Mouse (Mus musculus) limb, embryonic 10.5 days (tissue): ENCODE data around the gene Pcyt1a. TPM values are rescaled to one million over a fixed set of nuclear protein-coding genes. Genes with fewer than 3 reads are reported as not detected.

Source experiments
- DNase-seq: peaks from one replicate; pipeline ENCODE4 v3.0.0-alpha.2; 2017; ENCODE audit warnings: low spot score
- H3K27ac ChIP-seq: fragments of 300-500 bp; sonication (generic); 2 replicates; pipeline ENCODE4 v1.5.1; 2016; ENCODE audit warnings: mild to moderate bottlenecking
- H3K27me3 ChIP-seq: fragments of 300-500 bp; sonication (generic); 2 replicates; pipeline ENCODE4 v1.6.1; 2016; ENCODE audit warnings: low read depth, mild to moderate bottlenecking; ENCODE audit not compliant: poor library complexity, severe bottlenecking
- H3K36me3 ChIP-seq: fragments of 300-500 bp; sonication (generic); 2 replicates; pipeline ENCODE4 v1.6.1; 2016; ENCODE audit warnings: mild to moderate bottlenecking, moderate library complexity
- H3K4me1 ChIP-seq: fragments of 300-500 bp; sonication (generic); 2 replicates; pipeline ENCODE4 v1.6.1; 2016
- H3K4me3 ChIP-seq: fragments of 300-500 bp; sonication (generic); 2 replicates; pipeline ENCODE4 v1.5.1; 2016; ENCODE audit warnings: mild to moderate bottlenecking, moderate library complexity
- H3K9me3 ChIP-seq: fragments of 300-500 bp; sonication (generic); replicated peaks from 2 replicates; pipeline ENCODE4 v1.6.1; 2016; ENCODE audit warnings: mild to moderate bottlenecking
- WGBS: fragments of 180-500 bp; shearing (Covaris S2); methylation state at CpG from one replicate; pipeline ENCODE4 v1.1.7; 2016; 5-methylcytosine and 5-hydroxymethylcytosine counted together
- polyA plus RNA-seq: library from polyadenylated mRNA; unstranded; fragments of >200 nt; fragmentation: Nextera tagmentation; extraction: Ambion mirVana; gene quantifications from 2 replicates; pipeline ENCODE4 v1.2.1, GENCODE M21; 2016

Gene Pcyt1a
- polyA plus RNA-seq, result 38.6 and 41.4 TPM in 2 replicates

GRCm38 (mm10) chr16:32430474-32431046 is at the start of gene Pcyt1a:
Pcyt1a (plus strand) TSS chr16:32430921.
- Histone ChIP-seq H3K9me3 (no peaks in the 10 kb centered on the region), H3K27ac (peak within 1 kb of the TSS; percentile 93), H3K36me3 (0 out of 2 replicates have a peak, but pooled peaks cover 3% of the 10 kb centered on the region), H3K4me1 (peaks cover 14% of the 10 kb centered on the region), H3K27me3 (no peaks in the 10 kb centered on the region), H3K4me3 (peak within 1 kb of the TSS; percentile 89)
- peak; percentile 95 for DNase-seq
- WGBS, result under 1% methylated on average over 54 of the region's 54 CpGs

GRCm38 (mm10) chr16:32382901-32383300 is 47.8 kb upstream of the Pcyt1a start:
- H3K4me1 ChIP-seq, result no peaks in the 10 kb centered on the region
- H3K27ac ChIP-seq, result no peak overlapping the region
- H3K9me3 ChIP-seq, result no peaks in the 10 kb centered on the region
- H3K36me3 ChIP-seq, result peaks cover 97% of the 10 kb centered on the region
- H3K27me3 ChIP-seq, result no peaks in the 10 kb centered on the region
- H3K4me3 ChIP-seq, result no peak overlapping the region
- no peak for DNase-seq

- WGBS, result 87% methylated on average over 2 of the region's 2 CpGs
- H3K36me3 ChIP-seq, result peaks cover 93% of the 10 kb centered on the region
- DNase-seq, result no peak
Observed at GRCm38 (mm10) chr16:32384885-32385284, 45.8 kb upstream of the Pcyt1a start.

GRCm38 (mm10) chr16:32386826-32387225 is 43.9 kb upstream of the Pcyt1a start:
- no peak for DNase-seq
- Histone ChIP-seq H3K4me1 (no peaks in the 10 kb centered on the region), H3K4me3 (no peak overlapping the region), H3K27me3 (no peaks in the 10 kb centered on the region), H3K36me3 (peaks cover 93% of the 10 kb centered on the region), H3K27ac (no peak overlapping the region), H3K9me3 (no peaks in the 10 kb centered on the region)
- WGBS, result 94% methylated on average over 3 of the region's 3 CpGs

More at GRCm38 (mm10) chr16:32384885-32385284, 45.8 kb upstream of the Pcyt1a start:
- H3K4me1 ChIP-seq, result no peaks in the 10 kb centered on the region
- no peak overlapping the region for H3K4me3 ChIP-seq
- H3K27me3 ChIP-seq, result no peaks in the 10 kb centered on the region
- no peak overlapping the region for H3K27ac ChIP-seq
- H3K9me3 ChIP-seq, result no peaks in the 10 kb centered on the region

- Histone ChIP-seq H3K36me3 (peaks cover 92% of the 10 kb centered on the region), H3K27me3 (no peaks in the 10 kb centered on the region), H3K9me3 (no peaks in the 10 kb centered on the region), H3K27ac (no peak overlapping the region), H3K4me3 (no peak overlapping the region), H3K4me1 (no peaks in the 10 kb centered on the region)
- DNase-seq, result no peak
Observed at GRCm38 (mm10) chr16:32389049-32389448, 41.7 kb upstream of the Pcyt1a start.

- no peak overlapping the region for H3K27ac ChIP-seq
- no peaks in the 10 kb centered on the region for H3K4me1 ChIP-seq
- no peaks in the 10 kb centered on the region for H3K9me3 ChIP-seq
- no peak for DNase-seq
- WGBS, result 88% methylated on average over 3 of the region's 3 CpGs
- peaks cover 85% of the 10 kb centered on the region for H3K36me3 ChIP-seq
- H3K4me3 ChIP-seq, result no peak overlapping the region
- no peaks in the 10 kb centered on the region for H3K27me3 ChIP-seq
Observed at GRCm38 (mm10) chr16:32389841-32390240, 40.9 kb upstream of the Pcyt1a start.

GRCm38 (mm10) chr16:32390882-32391281 is 39.8 kb upstream of the Pcyt1a start:
- WGBS, result 91% methylated on average over 3 of the region's 3 CpGs
- no peak for DNase-seq
- peaks cover 74% of the 10 kb centered on the region for H3K36me3 ChIP-seq

GRCm38 (mm10) chr16:32395679-32396540 is 34.8 kb upstream of the Pcyt1a start:
- H3K27me3 ChIP-seq, result no peaks in the 10 kb centered on the region
- no peak for DNase-seq
- 76% methylated on average over 6 of the region's 6 CpGs for WGBS
- no peaks in the 10 kb centered on the region for H3K9me3 ChIP-seq
- peaks cover 31% of the 10 kb centered on the region for H3K36me3 ChIP-seq
- no peak overlapping the region for H3K4me3 ChIP-seq
- no peak overlapping the region for H3K27ac ChIP-seq
- peaks cover 5% of the 10 kb centered on the region; the same call in 1 of the 2 replicates for H3K4me1 ChIP-seq

More at GRCm38 (mm10) chr16:32390882-32391281, 39.8 kb upstream of the Pcyt1a start:
- Histone ChIP-seq H3K27ac (no peak overlapping the region), H3K27me3 (no peaks in the 10 kb centered on the region), H3K9me3 (no peaks in the 10 kb centered on the region), H3K4me3 (no peak overlapping the region), H3K4me1 (peaks cover 3% of the 10 kb centered on the region; the same call in 1 of the 2 replicates)

GRCm38 (mm10) chr16:32396541-32396835 is 34.2 kb upstream of the Pcyt1a start:
- 75% methylated on average over 3 of the region's 3 CpGs for WGBS
- H3K4me1 ChIP-seq, result peaks cover 5% of the 10 kb centered on the region; the same call in 1 of the 2 replicates
- H3K9me3 ChIP-seq, result no peaks in the 10 kb centered on the region
- no peak overlapping the region for H3K27ac ChIP-seq
- no peak overlapping the region for H3K4me3 ChIP-seq
- H3K27me3 ChIP-seq, result no peaks in the 10 kb centered on the region
- H3K36me3 ChIP-seq, result peaks cover 25% of the 10 kb centered on the region
- DNase-seq, result no peak

- Histone ChIP-seq H3K27me3 (no peaks in the 10 kb centered on the region), H3K36me3 (peaks cover 8% of the 10 kb centered on the region), H3K9me3 (no peaks in the 10 kb centered on the region), H3K4me1 (peaks cover 5% of the 10 kb centered on the region; the same call in 1 of the 2 replicates), H3K27ac (no peak overlapping the region), H3K4me3 (no peak overlapping the region)
- DNase-seq, result no peak
- WGBS, result 72% methylated on average over 3 of the region's 3 CpGs
Observed at GRCm38 (mm10) chr16:32398206-32398605, 32.5 kb upstream of the Pcyt1a start.

- peaks cover 5% of the 10 kb centered on the region; the same call in 1 of the 2 replicates for H3K4me1 ChIP-seq
- no peak for DNase-seq
- no peaks in the 10 kb centered on the region for H3K36me3 ChIP-seq
- no peak within 1 kb of the TSS for H3K4me3 ChIP-seq
- no peak within 1 kb of the TSS for H3K27ac ChIP-seq
- WGBS, result 83% methylated on average over 7 of the region's 7 CpGs
- no peaks in the 10 kb centered on the region for H3K27me3 ChIP-seq
- H3K9me3 ChIP-seq, result no peaks in the 10 kb centered on the region
Observed at GRCm38 (mm10) chr16:32400267-32400666, 30.5 kb upstream of the Pcyt1a start, which contains the start of gene Tm4sf19. Tm4sf19 (plus strand) TSS chr16:32400506.

- 78% methylated on average over 9 of the region's 9 CpGs for WGBS
- Histone ChIP-seq H3K4me1 (peaks cover 4% of the 10 kb centered on the region), H3K27ac (no peak overlapping the region), H3K27me3 (no peaks in the 10 kb centered on the region), H3K36me3 (no peaks in the 10 kb centered on the region), H3K9me3 (no peaks in the 10 kb centered on the region), H3K4me3 (no peak overlapping the region)
- DNase-seq, result no peak
Observed at GRCm38 (mm10) chr16:32401335-32401965, 29.3 kb upstream of the Pcyt1a start.

GRCm38 (mm10) chr16:32402818-32403217 is 27.9 kb upstream of the Pcyt1a start:
- Histone ChIP-seq H3K27me3 (no peaks in the 10 kb centered on the region), H3K4me3 (no peak overlapping the region), H3K4me1 (peaks cover 12% of the 10 kb centered on the region), H3K9me3 (no peaks in the 10 kb centered on the region), H3K36me3 (no peaks in the 10 kb centered on the region), H3K27ac (no peak overlapping the region)
- WGBS, result 87% methylated on average over 3 of the region's 3 CpGs
- DNase-seq, result no peak
